Mouse (Mus musculus) C2C12 (cell line): ENCODE measurements around the gene Bhlha9.

ENCODE experiments used
- CTCF ChIP-seq: IDR thresholded peaks from one replicate; pipeline ENCODE4 v1.5.1; 2011; ENCODE audit not compliant: control insufficient read depth, insufficient read depth, insufficient read length
- MAX ChIP-seq: IDR thresholded peaks from one replicate; pipeline ENCODE4 v1.6.1; 2011; ENCODE audit warnings: mild to moderate bottlenecking, control low read depth

DNA sequence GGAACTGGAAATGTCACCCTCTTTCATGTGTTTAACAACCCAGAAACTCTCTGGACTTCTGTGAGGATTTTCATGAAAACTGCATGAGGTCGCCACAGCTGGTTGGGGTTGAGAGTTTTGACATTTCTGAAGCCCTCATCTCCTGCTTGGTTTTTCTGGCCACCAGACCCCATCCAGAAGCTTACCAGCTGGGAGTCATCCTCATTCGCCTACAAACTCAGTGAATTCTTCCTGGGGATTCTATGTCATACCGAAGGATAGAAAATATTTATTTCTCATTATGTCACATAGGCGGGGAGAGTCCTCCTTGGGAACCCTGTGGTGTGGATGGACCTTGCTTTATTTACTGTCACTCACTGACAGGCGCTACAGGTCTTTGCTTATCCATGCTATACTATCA lies 41.8 kb upstream of the Bhlha9 start:
- TF ChIP-seq MAX (no peak), CTCF (no peak)
